In genomic region chr17:44734501-44735222, GRCm38 (mm10) we compare ENCODE assay signal across 8 mouse cellular contexts. TPM values are rescaled to one million over a fixed set of nuclear protein-coding genes. Genes with fewer than 3 reads are reported as not detected.
A peak's percentile ranks its signal among the peaks of the same experiment; 100 is the strongest.
DNase-seq lines count a peak whose midpoint lies in the region; ATAC-seq and TF ChIP-seq lines count a peak whose summit lies in the region.

No protein-coding gene starts in this region.

- DNase-seq in left cerebral cortex, adult 2 months (ENCODE audit: extremely low spot score in 1 of 2, low spot score in 2 of 2), result peak; percentile 44 to 54
- no peak for DNase-seq in left cerebral cortex, adult 11 months (ENCODE audit: low spot score)
- peak; percentile 23 to 50 for DNase-seq in gastrocnemius, postnatal 36 days

- H3K27me3 ChIP-seq in limb, embryonic 15.5 days, result peaks cover 51% of the 10 kb centered on the region
- peaks cover 36% of the 10 kb centered on the region for H3K27me3 ChIP-seq in midbrain, embryonic 16.5 days (ENCODE audit: control insufficient read depth, insufficient read depth, low read depth, low read length)
- H3K27me3 ChIP-seq in stomach, embryonic 16.5 days (ENCODE audit: control insufficient read depth, insufficient read depth, low read length), result peaks cover 41% of the 10 kb centered on the region

- H3K9me3 ChIP-seq in limb, embryonic 15.5 days, result no peaks in the 10 kb centered on the region
- no peaks in the 10 kb centered on the region for H3K9me3 ChIP-seq in midbrain, embryonic 16.5 days (replicated peaks; ENCODE audit: control insufficient read depth, low read length, poor library complexity, severe bottlenecking)
- H3K9me3 ChIP-seq in stomach, embryonic 16.5 days (replicated peaks; ENCODE audit: control insufficient read depth, low read length), result no peaks in the 10 kb centered on the region

- H3K27ac ChIP-seq in left cerebral cortex, adult 2 months, result peak overlapping the region; percentile 91
- H3K27ac ChIP-seq in limb, embryonic 15.5 days, result peak overlapping the region; percentile 78
- H3K27ac ChIP-seq in midbrain, embryonic 16.5 days (ENCODE audit: low read length), result no peak overlapping the region
- no peak overlapping the region for H3K27ac ChIP-seq in stomach, embryonic 16.5 days (ENCODE audit: low read length)

- WGBS in limb, embryonic 15.5 days, result 2% methylated on average over 48 of the region's 48 CpGs
- WGBS in midbrain, embryonic 16.5 days, result under 1% methylated on average over 48 of the region's 48 CpGs
- WGBS in stomach, embryonic 16.5 days, result under 1% methylated on average over 48 of the region's 48 CpGs

- no peak for TF ChIP-seq CTCF in left cerebral cortex, adult 2 months (IDR thresholded peaks at IDR 0.05)

- peaks cover 42% of the 10 kb centered on the region for H3K4me1 ChIP-seq in limb, embryonic 15.5 days
- peaks cover 28% of the 10 kb centered on the region for H3K4me1 ChIP-seq in midbrain, embryonic 16.5 days (ENCODE audit: control insufficient read depth, insufficient read depth, low read length)
- H3K4me1 ChIP-seq in stomach, embryonic 16.5 days (ENCODE audit: control insufficient read depth, insufficient read depth, low read length), result peaks cover 17% of the 10 kb centered on the region

- H3K9ac ChIP-seq in limb, embryonic 15.5 days, result peak overlapping the region; percentile 59
- peak overlapping the region; percentile 42 for H3K9ac ChIP-seq in midbrain, embryonic 16.5 days (ENCODE audit: low read depth, low read length)
- H3K9ac ChIP-seq in stomach, embryonic 16.5 days (ENCODE audit: low read length), result peak overlapping the region; percentile 77

- intact Hi-C loops in left cerebral cortex, adult 2 months (cut with DNase I), result loop anchor here (1.0 to 5.0 kb wide), 4 partner anchors 120 to 638 kb away; no protein-coding TSS in a partner anchor
- intact Hi-C loops in gastrocnemius, postnatal 36 days (cut with DNase I), result loop anchor here (5.0 to 10.0 kb wide), 4 partner anchors 200 to 638 kb away; no protein-coding TSS in a partner anchor

- peak overlapping the region; percentile 92 for H3K4me2 ChIP-seq in limb, embryonic 15.5 days
- peak overlapping the region; percentile 96 for H3K4me2 ChIP-seq in midbrain, embryonic 16.5 days (ENCODE audit: low read length)
- peak overlapping the region; percentile 94 for H3K4me2 ChIP-seq in stomach, embryonic 16.5 days (ENCODE audit: low read depth, low read length)

- H3K36me3 ChIP-seq in limb, embryonic 15.5 days, result no peaks in the 10 kb centered on the region
- H3K36me3 ChIP-seq in midbrain, embryonic 16.5 days (ENCODE audit: control insufficient read depth, insufficient read depth, low read length), result no peaks in the 10 kb centered on the region
- H3K36me3 ChIP-seq in stomach, embryonic 16.5 days (ENCODE audit: control insufficient read depth, insufficient read depth, low read length), result no peaks in the 10 kb centered on the region

- peak overlapping the region; percentile 86 for H3K4me3 ChIP-seq in left cerebral cortex, adult 2 months
- peak overlapping the region; percentile 60 for H3K4me3 ChIP-seq in limb, embryonic 15.5 days
- peak overlapping the region; percentile 62 for H3K4me3 ChIP-seq in midbrain, embryonic 16.5 days (ENCODE audit: low read depth, low read length)
- peak overlapping the region; percentile 76 for H3K4me3 ChIP-seq in stomach, embryonic 16.5 days (replicated peaks; ENCODE audit: low read length)

- ATAC-seq in common myeloid progenitor, adult 5-6 weeks (replicated peaks; ENCODE audit: low read depth, poor library complexity, severe bottlenecking), result peak; percentile 44
- ATAC-seq in inflammation-experienced regulatory T-cells, adult 6 months, result peak; percentile 20
- no peak for ATAC-seq in limb, embryonic 15.5 days (ENCODE audit: insufficient number of reproducible peaks, low FRiP score, low TSS enrichment, low read depth)
- peak; percentile 29 for ATAC-seq in midbrain, embryonic 16.5 days
- ATAC-seq in stomach, embryonic 16.5 days (ENCODE audit: insufficient read depth, low FRiP score), result no peak

RNA-seq across cellular contexts. Expression of gene Supt3, which starts 42.3 kb away (rescaled TPM):
- 10 to 100 TPM; 11.0 to 14.3 TPM for total RNA-seq in left cerebral cortex, adult 2 months (2021)
- total RNA-seq in common myeloid progenitor, adult 5-6 weeks (2017), result 15.7 and 18.0 TPM in 2 replicates
- total RNA-seq in gastrocnemius, postnatal 36 days (2021), result 1 to 10 TPM; 7.1 to 9.4 TPM
- polyA plus RNA-seq in inflammation-experienced regulatory T-cells, adult 6 months (2017; shearing (Covaris generic)), result 10 to 100 TPM; 15.4 to 27.4 (median 18.5) TPM
- polyA plus RNA-seq in limb, embryonic 15.5 days (2015; fragmentation: Nextera tagmentation; extraction: Ambion mirVana), result 18.8 and 19.2 TPM in 2 replicates
- 20.6 and 21.8 TPM in 2 replicates for polyA plus RNA-seq in midbrain, embryonic 16.5 days (2015; fragmentation: Nextera tagmentation; extraction: Ambion mirVana)
- polyA plus RNA-seq in stomach, embryonic 16.5 days (2015; fragmentation: Nextera tagmentation; extraction: Ambion mirVana), result 17.4 and 19.3 TPM in 2 replicates

Comparison
In these comparisons a context has a peak if more than half of its experiments do, and no peak if none do; other contexts are left out.
1. H3K27ac ChIP-seq: peak in left cerebral cortex, adult 2 months (single experiment) and limb, embryonic 15.5 days (single experiment); none in midbrain, embryonic 16.5 days (single experiment) and stomach, embryonic 16.5 days (single experiment).
2. ATAC-seq: peak in common myeloid progenitor, adult 5-6 weeks (single experiment), inflammation-experienced regulatory T-cells, adult 6 months (single experiment) and midbrain, embryonic 16.5 days (single experiment); none in limb, embryonic 15.5 days (single experiment) and stomach, embryonic 16.5 days (single experiment).
3. Peak in every context shown above with its lines, with median percentiles within 50 percentile points of each other: H3K4me3 ChIP-seq, H3K4me2 ChIP-seq and H3K9ac ChIP-seq.